Mouse (Mus musculus) forebrain, embryonic 10.5 days (tissue): ENCODE measurements around the gene Rps19. TPM values are rescaled to one million over a fixed set of nuclear protein-coding genes. Genes with fewer than 3 reads are reported as not detected.
"Not testable (repeated sequence)": the region's sequence is repeated elsewhere in the genome, so short reads cannot be mapped to it uniquely, and the experiment has no call there.

Experiments used
- DNase-seq: peaks from one replicate; pipeline ENCODE4 v3.0.0-alpha.2; 2017; ENCODE audit warnings: low spot score; ENCODE audit errors: extremely low spot score
- H3K27ac ChIP-seq: fragments of 300-500 bp; sonication (generic); 2 replicates; pipeline ENCODE4 v1.5.1; 2016; ENCODE audit warnings: mild to moderate bottlenecking
- H3K27me3 ChIP-seq: fragments of 300-500 bp; sonication (generic); 2 replicates; pipeline ENCODE4 v1.6.1; 2016; ENCODE audit warnings: mild to moderate bottlenecking; ENCODE audit not compliant: poor library complexity, severe bottlenecking
- H3K36me3 ChIP-seq: fragments of 300-500 bp; sonication (generic); replicated peaks from 2 replicates; pipeline ENCODE4 v1.6.1; 2016; ENCODE audit warnings: mild to moderate bottlenecking, moderate library complexity
- H3K4me1 ChIP-seq: fragments of 300-500 bp; sonication (generic); 2 replicates; pipeline ENCODE4 v1.6.1; 2016
- H3K4me3 ChIP-seq: fragments of 300-500 bp; sonication (generic); 2 replicates; pipeline ENCODE4 v1.5.1; 2016; ENCODE audit warnings: mild to moderate bottlenecking, moderate library complexity
- H3K9me3 ChIP-seq: fragments of 300-500 bp; sonication (generic); 2 replicates; pipeline ENCODE4 v1.6.1; 2016; ENCODE audit warnings: mild to moderate bottlenecking, moderate library complexity
- WGBS: fragments of 180-500 bp; shearing (Covaris S2); methylation state at CpG from one replicate; pipeline ENCODE4 v1.1.7; 2016; 5-methylcytosine and 5-hydroxymethylcytosine counted together
- polyA plus RNA-seq: library from polyadenylated mRNA; unstranded; fragments of >200 nt; fragmentation: Nextera tagmentation; extraction: Ambion mirVana; gene quantifications from 2 replicates; pipeline ENCODE4 v1.2.1, GENCODE M21; 2016

The Rps19 gene
- polyA plus RNA-seq, 1 experiment from 2014 or later: 2,087 TPM

- Histone ChIP-seq H3K36me3 (peaks cover 25% of the 10 kb centered on the region), H3K27me3 (no peaks in the 10 kb centered on the region), H3K4me1 (peaks cover 37% of the 10 kb centered on the region), H3K27ac (no peak overlapping the region), H3K4me3 (no peak overlapping the region), H3K9me3 (no peaks in the 10 kb centered on the region)
- WGBS: 93% methylated on average over 9 of the region's 9 CpGs
- no peak for DNase-seq
Measured at GRCm38 (mm10) chr7:24882416-24883199, 1.6 kb upstream of the Rps19 start.

- no peak for DNase-seq
- H3K4me3 ChIP-seq: peak overlapping the region; percentile 99
- under 1% methylated on average over 47 of the region's 47 CpGs for WGBS
- H3K4me1 ChIP-seq: peaks cover 41% of the 10 kb centered on the region
- H3K27ac ChIP-seq: peak overlapping the region; percentile 100
- H3K36me3 ChIP-seq: peaks cover 47% of the 10 kb centered on the region
- H3K27me3 ChIP-seq: no peaks in the 10 kb centered on the region
- H3K9me3 ChIP-seq: no peaks in the 10 kb centered on the region
Measured at GRCm38 (mm10) chr7:24884693-24885291, 621 bp downstream of the Rps19 start.

- H3K4me1 ChIP-seq: peaks cover 34% of the 10 kb centered on the region
- H3K4me3 ChIP-seq: peak overlapping the region; percentile 99
- 49% methylated on average over 12 of the region's 12 CpGs for WGBS
- peaks cover 56% of the 10 kb centered on the region for H3K36me3 ChIP-seq
- no peak for DNase-seq
- H3K27ac ChIP-seq: peak overlapping the region; percentile 100
- no peaks in the 10 kb centered on the region for H3K27me3 ChIP-seq
- H3K9me3 ChIP-seq: no peaks in the 10 kb centered on the region
Measured at GRCm38 (mm10) chr7:24885468-24886307, 1.5 kb downstream of the Rps19 start.

GRCm38 (mm10) chr7:24886308-24886633, 2.1 kb downstream of the Rps19 start:
- Histone ChIP-seq H3K27ac (peak overlapping the region; percentile 100), H3K9me3 (no peaks in the 10 kb centered on the region)
- DNase-seq: no peak

GRCm38 (mm10) chr7:24887096-24887495, 2.9 kb downstream of the Rps19 start:
- peaks cover 65% of the 10 kb centered on the region for H3K36me3 ChIP-seq

More at GRCm38 (mm10) chr7:24886308-24886633, 2.1 kb downstream of the Rps19 start:
- Histone ChIP-seq H3K36me3 (peaks cover 62% of the 10 kb centered on the region), H3K4me3 (peak overlapping the region; percentile 99), H3K27me3 (no peaks in the 10 kb centered on the region), H3K4me1 (peaks cover 34% of the 10 kb centered on the region)
- 74% methylated on average over 4 of the region's 4 CpGs for WGBS

GRCm38 (mm10) chr7:24889431-24890220, 5.5 kb downstream of the Rps19 start:
- Histone ChIP-seq H3K9me3 (no peaks in the 10 kb centered on the region), H3K4me3 (peak overlapping the region; percentile 0; the same call in 1 of the 2 replicates), H3K4me1 (peaks cover 34% of the 10 kb centered on the region), H3K27ac (0 out of 2 replicates have a peak overlapping the region, but pooled peaks have one; percentile 15), H3K27me3 (no peaks in the 10 kb centered on the region), H3K36me3 (peaks cover 67% of the 10 kb centered on the region)
- 85% methylated on average over 6 of the region's 6 CpGs for WGBS
- no peak for DNase-seq

More at GRCm38 (mm10) chr7:24887096-24887495, 2.9 kb downstream of the Rps19 start:
- H3K4me1 ChIP-seq: peaks cover 34% of the 10 kb centered on the region
- peak overlapping the region; percentile 99 for H3K4me3 ChIP-seq
- 78% methylated on average over 4 of the region's 4 CpGs for WGBS
- no peaks in the 10 kb centered on the region for H3K27me3 ChIP-seq
- 0 out of 2 replicates have a peak overlapping the region, but pooled peaks have one; percentile 17 for H3K27ac ChIP-seq
- DNase-seq: no peak
- H3K9me3 ChIP-seq: no peaks in the 10 kb centered on the region

GRCm38 (mm10) chr7:24890281-24891216, 6.4 kb downstream of the Rps19 start:
- Histone ChIP-seq H3K4me1 (peaks cover 31% of the 10 kb centered on the region), H3K9me3 (no peaks in the 10 kb centered on the region), H3K27ac (0 out of 2 replicates have a peak overlapping the region, but pooled peaks have one; percentile 15), H3K4me3 (peak overlapping the region; percentile 0; the same call in 1 of the 2 replicates), H3K27me3 (no peaks in the 10 kb centered on the region), H3K36me3 (peaks cover 65% of the 10 kb centered on the region)
- WGBS: 28% methylated on average over 10 of the region's 10 CpGs
- peak; percentile 77 for DNase-seq

GRCm38 (mm10) chr7:24891241-24892124, 7.3 kb downstream of the Rps19 start:
- WGBS: 72% methylated on average over 3 of the region's 3 CpGs
- peaks cover 22% of the 10 kb centered on the region for H3K4me1 ChIP-seq
- DNase-seq: no peak
- H3K27me3 ChIP-seq: no peaks in the 10 kb centered on the region
- no peak overlapping the region for H3K4me3 ChIP-seq
- no peak overlapping the region for H3K27ac ChIP-seq
- H3K36me3 ChIP-seq: peaks cover 55% of the 10 kb centered on the region
- H3K9me3 ChIP-seq: no peaks in the 10 kb centered on the region

- no peak overlapping the region for H3K4me3 ChIP-seq
- no peaks in the 10 kb centered on the region for H3K27me3 ChIP-seq
- peaks cover 15% of the 10 kb centered on the region for H3K4me1 ChIP-seq
- H3K9me3 ChIP-seq: no peaks in the 10 kb centered on the region
- H3K36me3 ChIP-seq: peaks cover 49% of the 10 kb centered on the region
- 78% methylated on average over 2 of the region's 2 CpGs for WGBS
- DNase-seq: no peak
- no peak overlapping the region for H3K27ac ChIP-seq
Measured at GRCm38 (mm10) chr7:24892125-24892583, 8.0 kb downstream of the Rps19 start.

GRCm38 (mm10) chr7:24895749-24896148, 11.6 kb downstream of the Rps19 start:
- H3K36me3 ChIP-seq: peaks cover 13% of the 10 kb centered on the region
- not testable (repeated sequence) for H3K4me1 ChIP-seq, H3K4me3 ChIP-seq, DNase-seq, H3K27ac ChIP-seq, H3K27me3 ChIP-seq, H3K9me3 ChIP-seq
- 87% methylated on average over 2 of the region's 2 CpGs for WGBS
